Mouse (Mus musculus) forebrain, embryonic 14.5 days (tissue): ENCODE data around the gene Fam184a. TPM values are rescaled to one million over a fixed set of nuclear protein-coding genes. Genes with fewer than 3 reads are reported as not detected.

Experiments used
- ATAC-seq: fragments of 200-750 bp; cut with Nextera tagmentation; 2 replicates; pipeline ENCODE4 v1.8.0; 2017; ENCODE audit warnings: mild to moderate bottlenecking, moderate library complexity
- DNase-seq: peaks from one replicate; pipeline ENCODE4 v3.0.0-alpha.2; 2015; ENCODE audit warnings: low spot score
- H3K27ac ChIP-seq: fragments of 300-500 bp; sonication (generic); 2 replicates; pipeline ENCODE4 v1.5.1; 2014; ENCODE audit warnings: low read depth, mild to moderate bottlenecking, control low read depth, low read length, moderate library complexity
- H3K27me3 ChIP-seq: fragments of 300-500 bp; sonication (generic); replicated peaks from 2 replicates; pipeline ENCODE4 v1.6.1; 2014; ENCODE audit warnings: low read length, control low read depth, mixed read lengths; ENCODE audit not compliant: control insufficient read depth, insufficient read depth
- H3K36me3 ChIP-seq: fragments of 300-500 bp; sonication (generic); 2 replicates; pipeline ENCODE4 v1.6.1; 2014; ENCODE audit warnings: low read length, control low read depth; ENCODE audit not compliant: control insufficient read depth, insufficient read depth
- H3K4me1 ChIP-seq: fragments of 300-500 bp; sonication (generic); 2 replicates; pipeline ENCODE4 v1.6.1; 2014; ENCODE audit warnings: antibody characterized with exemption, low read length, control low read depth; ENCODE audit not compliant: control insufficient read depth, insufficient read depth
- H3K4me2 ChIP-seq: fragments of 300-500 bp; sonication (generic); 2 replicates; pipeline ENCODE4 v1.6.1; 2014; ENCODE audit warnings: mild to moderate bottlenecking, control low read depth, low read length
- H3K4me3 ChIP-seq: fragments of 300-500 bp; sonication (generic); 2 replicates; pipeline ENCODE4 v1.5.1; 2014; ENCODE audit warnings: low read depth, low read length, control low read depth
- H3K9ac ChIP-seq: fragments of 300-500 bp; sonication (generic); 2 replicates; pipeline ENCODE4 v1.6.1; 2014; ENCODE audit warnings: mild to moderate bottlenecking, low read length, control low read depth, moderate library complexity
- H3K9me3 ChIP-seq: fragments of 300-500 bp; sonication (generic); replicated peaks from 2 replicates; pipeline ENCODE4 v1.6.1; 2016; ENCODE audit warnings: low read length, control low read depth, mixed read lengths; ENCODE audit not compliant: control insufficient read depth
- WGBS: fragments of 180-500 bp; shearing (Covaris S2); extraction: QIAGEN DNeasy Blood & Tissue Kit; methylation state at CpG from one replicate; pipeline ENCODE4 v1.1.7; 2014; 5-methylcytosine and 5-hydroxymethylcytosine counted together
- polyA plus RNA-seq: library from polyadenylated mRNA; unstranded; fragments of >200 nt; fragmentation: Nextera tagmentation; extraction: Ambion mirVana; gene quantifications from 2 replicates; pipeline ENCODE4 v1.2.1, GENCODE M21; 2014

Fam184a gene
- polyA plus RNA-seq, 1 experiment from 2014 or later = 6.9 TPM

DNA sequence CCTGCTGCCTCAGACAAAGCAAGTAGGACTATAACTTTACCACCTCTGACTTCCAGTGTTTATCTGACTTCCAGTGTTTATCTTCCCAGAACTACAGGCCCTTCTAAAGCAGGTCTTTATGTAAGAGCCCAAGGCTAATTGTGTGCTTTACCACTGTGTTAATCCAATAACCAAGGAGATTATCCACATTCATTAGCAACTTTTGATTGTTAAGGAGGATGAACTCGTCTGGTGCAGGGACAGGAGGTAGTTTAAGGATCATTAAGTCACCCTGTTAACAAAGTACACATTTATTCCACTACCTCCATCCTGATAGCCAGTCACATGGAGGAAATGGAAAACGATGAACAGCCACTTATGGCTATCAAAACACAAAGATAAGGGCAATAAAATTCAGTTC is 25.6 kb downstream of the Fam184a start:
- Histone ChIP-seq H3K36me3 (no peaks in the 10 kb centered on the region), H3K4me3 (no peak overlapping the region), H3K4me1 (no peaks in the 10 kb centered on the region), H3K9me3 (no peaks in the 10 kb centered on the region; the same call in 1 of the 2 replicates), H3K27ac (no peak overlapping the region), H3K27me3 (no peaks in the 10 kb centered on the region), H3K9ac (no peak overlapping the region), H3K4me2 (no peak overlapping the region)
- no peak for ATAC-seq
- WGBS = 28% methylated on average over 2 of the region's 2 CpGs
- DNase-seq = no peak

DNA sequence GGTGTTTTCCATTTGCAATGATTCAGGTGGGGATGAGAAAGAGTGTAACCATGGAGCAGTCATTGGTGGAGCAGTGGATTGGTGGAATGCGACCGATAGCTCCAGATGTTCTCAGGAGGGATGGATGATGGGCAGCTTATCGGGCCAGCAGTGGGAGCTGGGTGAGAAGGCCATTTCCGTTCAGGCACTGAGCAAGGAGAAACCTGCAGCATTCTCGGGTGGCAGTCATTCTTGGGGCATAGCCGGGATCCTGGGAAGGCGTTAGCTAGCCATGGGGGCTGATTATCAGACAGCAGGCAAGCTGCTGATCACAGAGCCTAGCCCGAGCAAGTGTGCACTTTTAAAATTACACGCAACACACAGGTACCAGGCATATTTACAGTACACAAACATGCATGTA is 46.4 kb downstream of the Fam184a start:
- DNase-seq (no peak), ATAC-seq (no peak)
- Histone ChIP-seq H3K4me1 (no peaks in the 10 kb centered on the region), H3K4me3 (no peak overlapping the region), H3K9ac (no peak overlapping the region), H3K9me3 (no peaks in the 10 kb centered on the region), H3K36me3 (no peaks in the 10 kb centered on the region), H3K4me2 (no peak overlapping the region), H3K27ac (no peak overlapping the region), H3K27me3 (no peaks in the 10 kb centered on the region)
- 94% methylated on average over 9 of the region's 9 CpGs for WGBS

DNA sequence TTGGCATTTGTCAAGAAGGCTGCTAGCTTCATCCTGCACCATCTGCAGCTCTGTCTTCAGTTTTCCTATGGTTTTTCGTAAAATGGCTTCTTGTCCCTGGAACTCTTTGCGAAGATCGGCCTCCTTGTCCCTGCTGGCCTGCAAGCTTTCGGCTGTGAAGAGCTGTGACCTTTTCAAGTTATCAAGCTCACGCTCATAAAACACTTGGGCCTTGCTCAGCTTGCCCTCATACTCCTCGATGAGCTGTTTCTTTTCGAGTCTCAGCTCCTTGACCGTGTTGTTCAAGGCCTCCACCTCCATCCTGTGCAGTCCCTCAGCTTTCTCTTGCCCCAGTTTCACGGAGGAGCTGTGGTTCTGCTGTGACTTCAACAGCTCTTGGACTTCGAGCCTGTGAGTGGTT is 52.4 kb downstream of the Fam184a start:
- H3K27ac ChIP-seq = no peak overlapping the region
- no peaks in the 10 kb centered on the region for H3K36me3 ChIP-seq
- DNase-seq (no peak), ATAC-seq (no peak)
- H3K9ac ChIP-seq = no peak overlapping the region
- H3K27me3 ChIP-seq = no peaks in the 10 kb centered on the region
- H3K4me1 ChIP-seq = no peaks in the 10 kb centered on the region
- 97% methylated on average over 10 of the region's 10 CpGs for WGBS
- no peaks in the 10 kb centered on the region for H3K9me3 ChIP-seq
- H3K4me2 ChIP-seq = no peak overlapping the region
- no peak overlapping the region for H3K4me3 ChIP-seq

DNA sequence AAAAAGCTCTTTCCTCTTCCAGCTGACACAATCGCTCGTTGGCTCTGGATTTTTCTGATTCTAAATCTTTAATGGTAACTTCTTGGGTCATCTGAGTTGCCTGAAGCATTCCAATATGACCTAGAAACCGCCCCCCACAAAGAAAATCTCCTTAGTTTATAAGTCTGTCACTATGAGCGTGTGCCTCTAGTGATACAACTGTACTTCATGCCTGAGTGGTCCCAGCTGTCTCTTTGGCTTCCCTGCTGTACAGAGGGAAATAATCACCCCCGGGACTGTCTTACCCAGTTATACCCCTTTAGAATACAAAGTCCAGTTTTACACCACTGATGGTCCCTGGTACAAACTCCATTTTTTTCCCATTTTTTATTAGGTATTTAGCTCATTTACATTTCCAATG is 56.2 kb downstream of the Fam184a start:
- Histone ChIP-seq H3K4me3 (no peak overlapping the region), H3K36me3 (no peaks in the 10 kb centered on the region), H3K4me2 (no peak overlapping the region), H3K9me3 (no peaks in the 10 kb centered on the region), H3K4me1 (no peaks in the 10 kb centered on the region), H3K9ac (no peak overlapping the region), H3K27me3 (no peaks in the 10 kb centered on the region), H3K27ac (no peak overlapping the region)
- no peak for DNase-seq
- WGBS = 86% methylated on average over 5 of the region's 5 CpGs
- ATAC-seq = no peak

DNA sequence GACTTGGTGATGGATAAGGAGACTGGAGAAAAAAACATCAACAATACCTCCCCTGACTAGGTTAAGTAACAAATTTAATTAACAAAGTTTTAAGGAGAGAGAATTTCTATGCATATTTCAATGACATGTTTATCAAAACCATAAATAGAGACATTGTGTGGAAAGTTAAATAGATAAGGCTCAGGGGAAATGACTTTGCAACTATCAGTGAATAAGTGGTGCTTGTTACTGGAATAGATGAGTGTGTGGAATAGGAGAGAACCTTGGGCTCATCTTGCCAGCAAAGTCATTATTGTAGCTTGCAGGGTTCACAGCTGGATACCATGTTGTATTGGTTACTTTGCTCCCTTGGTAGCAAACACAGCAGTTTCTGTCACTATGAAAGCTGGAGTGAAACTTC is 59.7 kb downstream of the Fam184a start:
- no peaks in the 10 kb centered on the region for H3K4me1 ChIP-seq
- DNase-seq (no peak), ATAC-seq (no peak)

DNA sequence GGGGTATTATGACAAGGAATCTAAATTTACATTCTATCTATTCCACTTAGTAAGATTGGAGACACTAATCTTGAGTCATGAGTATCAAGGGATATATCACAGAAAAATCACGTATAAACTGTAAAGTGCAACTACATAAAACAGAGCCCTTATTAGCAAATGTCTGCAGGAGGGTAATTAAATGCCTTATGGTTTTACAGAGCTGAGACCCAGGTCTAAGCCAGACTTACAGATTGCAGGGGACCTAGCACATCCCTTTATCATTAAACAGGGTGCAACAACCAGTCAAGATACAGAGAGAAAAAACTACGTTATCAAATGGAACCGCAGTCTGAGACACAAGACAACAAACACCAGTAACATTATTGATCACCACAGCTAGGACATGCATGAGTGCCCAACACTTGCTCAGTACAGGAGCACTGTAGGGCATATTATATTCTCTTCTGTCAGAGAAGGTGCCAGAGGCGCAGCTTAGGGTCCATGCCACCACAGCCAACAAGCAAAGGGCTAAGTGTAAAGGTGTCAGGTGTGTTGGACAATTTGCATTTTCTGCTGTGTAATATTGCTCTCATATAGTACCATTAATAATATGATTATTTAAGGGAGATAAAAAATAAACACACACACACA is 61.9 kb downstream of the Fam184a start:
- DNase-seq (no peak), ATAC-seq (no peak)
- WGBS = 90% methylated on average over 4 of the region's 4 CpGs
- no peaks in the 10 kb centered on the region for H3K27me3 ChIP-seq
- H3K9ac ChIP-seq = no peak overlapping the region
- no peaks in the 10 kb centered on the region for H3K4me1 ChIP-seq
- no peaks in the 10 kb centered on the region for H3K36me3 ChIP-seq
- no peaks in the 10 kb centered on the region for H3K9me3 ChIP-seq
- no peak overlapping the region for H3K4me3 ChIP-seq
- no peak overlapping the region for H3K27ac ChIP-seq
- H3K4me2 ChIP-seq = no peak overlapping the region

More for the DNA sequence above, 59.7 kb downstream of the Fam184a start:
- no peak overlapping the region for H3K9ac ChIP-seq
- H3K9me3 ChIP-seq = no peaks in the 10 kb centered on the region
- no peak overlapping the region for H3K4me2 ChIP-seq
- H3K27me3 ChIP-seq = no peaks in the 10 kb centered on the region
- no peak overlapping the region for H3K4me3 ChIP-seq
- no peak overlapping the region for H3K27ac ChIP-seq
- H3K36me3 ChIP-seq = no peaks in the 10 kb centered on the region

DNA sequence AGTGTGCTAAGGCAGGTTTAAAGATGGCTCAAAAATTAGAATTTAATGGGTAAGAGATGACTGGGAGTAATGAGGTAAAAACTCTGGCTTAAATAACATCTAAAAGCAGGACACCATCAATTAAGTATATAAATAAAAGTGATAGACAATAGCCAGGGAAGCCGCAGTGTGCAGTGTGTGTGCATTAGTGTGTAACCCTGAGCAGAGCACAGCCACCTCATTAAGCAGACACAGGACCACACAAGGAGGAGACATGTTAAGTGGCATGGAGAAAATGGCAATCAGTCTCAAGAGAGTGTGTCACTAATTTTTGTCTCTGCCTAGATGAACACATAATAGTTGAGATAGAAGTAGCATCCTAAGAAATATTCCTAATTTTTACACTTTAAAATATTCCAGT is 62.4 kb downstream of the Fam184a start:
- Histone ChIP-seq H3K27me3 (no peaks in the 10 kb centered on the region), H3K36me3 (no peaks in the 10 kb centered on the region), H3K9ac (no peak overlapping the region), H3K4me2 (no peak overlapping the region), H3K4me3 (no peak overlapping the region), H3K27ac (no peak overlapping the region), H3K4me1 (no peaks in the 10 kb centered on the region), H3K9me3 (no peaks in the 10 kb centered on the region)
- 64% methylated on average over 1 of the region's 1 CpGs for WGBS
- ATAC-seq (no peak), DNase-seq (no peak)

DNA sequence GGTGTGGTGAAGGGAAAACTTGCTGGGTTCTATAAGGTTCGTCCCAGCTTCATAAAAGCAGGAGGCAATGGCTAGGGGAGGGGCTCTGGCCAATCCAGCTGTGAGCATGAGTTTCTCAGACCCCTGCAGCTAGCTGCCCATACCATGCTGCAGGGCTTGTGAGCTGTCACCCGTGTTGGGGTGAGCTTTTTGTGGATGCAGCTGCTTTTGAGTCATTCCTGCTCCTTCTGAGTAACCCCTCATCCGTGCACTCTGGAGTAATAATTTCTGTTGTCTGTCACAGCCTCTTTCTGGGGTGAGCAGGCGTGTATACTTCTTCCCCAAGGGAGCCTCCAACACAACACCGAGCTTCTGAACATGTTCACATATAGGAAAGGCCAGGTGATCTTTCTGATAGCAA is 63.0 kb downstream of the Fam184a start:
- Histone ChIP-seq H3K27me3 (no peaks in the 10 kb centered on the region), H3K4me1 (no peaks in the 10 kb centered on the region), H3K27ac (no peak overlapping the region), H3K4me3 (no peak overlapping the region), H3K36me3 (no peaks in the 10 kb centered on the region), H3K4me2 (no peak overlapping the region), H3K9me3 (no peaks in the 10 kb centered on the region), H3K9ac (no peak overlapping the region)
- ATAC-seq = no peak
- DNase-seq = no peak
- WGBS = 71% methylated on average over 5 of the region's 5 CpGs

DNA sequence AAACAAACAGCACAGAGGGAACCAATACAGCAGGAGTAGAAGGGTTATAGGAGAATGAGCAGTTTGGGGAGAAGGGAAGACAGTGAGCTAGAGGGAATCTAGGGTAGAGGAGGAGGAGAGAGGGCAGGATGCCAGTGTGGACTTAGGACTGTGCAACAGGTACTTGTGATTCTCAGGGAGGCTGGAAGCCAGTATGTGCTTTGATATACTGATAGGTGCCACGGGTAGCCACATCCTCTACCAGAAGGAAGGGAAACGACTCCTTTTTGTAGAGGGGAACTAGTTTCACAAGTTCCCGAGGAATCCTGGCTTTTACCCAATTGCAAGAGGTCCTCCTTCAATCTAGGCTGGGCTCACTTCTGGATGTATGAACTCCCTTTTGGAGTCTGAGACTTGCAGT is 65.1 kb downstream of the Fam184a start:
- no peak overlapping the region for H3K9ac ChIP-seq
- 80% methylated on average over 3 of the region's 3 CpGs for WGBS
- H3K4me3 ChIP-seq = no peak overlapping the region
- ATAC-seq (no peak), DNase-seq (no peak)
- H3K27ac ChIP-seq = no peak overlapping the region
- no peaks in the 10 kb centered on the region for H3K4me1 ChIP-seq
- no peaks in the 10 kb centered on the region for H3K36me3 ChIP-seq
- no peaks in the 10 kb centered on the region for H3K9me3 ChIP-seq
- no peaks in the 10 kb centered on the region for H3K27me3 ChIP-seq
- no peak overlapping the region for H3K4me2 ChIP-seq
